Mouse (Mus musculus) megakaryocyte, embryonic 14.5 days (primary cell): Measurements from ENCODE around the gene Fggy. TPM values are rescaled to one million over a fixed set of nuclear protein-coding genes. Genes with fewer than 3 reads are reported as not detected.

Experiments used
- H3K27me3 ChIP-seq: replicated peaks from 2 replicates; pipeline ENCODE3; 2012; ENCODE audit warnings: inconsistent platforms
- H3K36me3 ChIP-seq: replicated peaks from 2 replicates; pipeline ENCODE3; 2012; ENCODE audit warnings: low read length, inconsistent platforms, mixed read lengths
- H3K4me1 ChIP-seq: 2 replicates; pipeline ENCODE4 v1.6.1; 2012; ENCODE audit warnings: inconsistent platforms
- H3K4me3 ChIP-seq: replicated peaks from 2 replicates; pipeline ENCODE3; 2012; ENCODE audit warnings: moderate library complexity, mild to moderate bottlenecking, inconsistent platforms
- H3K9me3 ChIP-seq: 2 replicates; pipeline ENCODE4 v1.6.1; 2012; ENCODE audit warnings: inconsistent platforms
- FLI1 ChIP-seq: IDR thresholded peaks from 2 replicates; pipeline ENCODE4 v1.6.1; 2012; ENCODE audit warnings: low read length, inconsistent platforms, mixed read lengths
- GATA1 ChIP-seq: IDR thresholded peaks from 3 replicates; pipeline ENCODE4 v1.6.1; 2012; ENCODE audit warnings: mixed read lengths, low read length, inconsistent platforms, borderline replicate concordance
- polyA plus RNA-seq: library from polyadenylated mRNA; stranded (reverse); fragments of >175 nt; gene quantifications from 2 replicates; pipeline ENCODE4 v1.2.3, GENCODE M21; 2012; ENCODE audit warnings: low replicate concordance; ENCODE audit not compliant: insufficient read depth

Fggy gene
- polyA plus RNA-seq, 1 experiment, result 0.96 TPM

- Histone ChIP-seq H3K36me3 (no peaks in the 10 kb centered on the region), H3K9me3 (no peaks in the 10 kb centered on the region), H3K4me3 (no peak overlapping the region), H3K27me3 (peaks cover 1% of the 10 kb centered on the region), H3K4me1 (peaks cover 14% of the 10 kb centered on the region)
- TF ChIP-seq GATA1, result no peak
- no peak for TF ChIP-seq FLI1
Observed at GRCm38 (mm10) chr4:95653913-95654301, 96.6 kb downstream of the Fggy start.

- H3K27me3 ChIP-seq, result no peaks in the 10 kb centered on the region
- H3K9me3 ChIP-seq, result no peaks in the 10 kb centered on the region
- TF ChIP-seq FLI1 (no peak), GATA1 (no peak)
- H3K36me3 ChIP-seq, result no peaks in the 10 kb centered on the region
- no peak overlapping the region for H3K4me3 ChIP-seq
- H3K4me1 ChIP-seq, result peaks cover 6% of the 10 kb centered on the region
Observed at GRCm38 (mm10) chr4:95659024-95659423, 101.7 kb downstream of the Fggy start.

GRCm38 (mm10) chr4:95663596-95663995, 106.3 kb downstream of the Fggy start:
- Histone ChIP-seq H3K4me1 (peaks cover 4% of the 10 kb centered on the region), H3K27me3 (no peaks in the 10 kb centered on the region), H3K4me3 (no peak overlapping the region), H3K36me3 (no peaks in the 10 kb centered on the region), H3K9me3 (no peaks in the 10 kb centered on the region)
- TF ChIP-seq GATA1 (no peak), FLI1 (no peak)

- Histone ChIP-seq H3K4me1 (peaks cover 4% of the 10 kb centered on the region), H3K9me3 (no peaks in the 10 kb centered on the region), H3K27me3 (no peaks in the 10 kb centered on the region), H3K36me3 (no peaks in the 10 kb centered on the region), H3K4me3 (no peak overlapping the region)
- no peak for TF ChIP-seq FLI1
- TF ChIP-seq GATA1, result no peak
Observed at GRCm38 (mm10) chr4:95664327-95664726, 107.0 kb downstream of the Fggy start.

- H3K4me3 ChIP-seq, result no peak overlapping the region
- no peak for TF ChIP-seq GATA1
- no peak for TF ChIP-seq FLI1
- no peaks in the 10 kb centered on the region for H3K9me3 ChIP-seq
- H3K36me3 ChIP-seq, result no peaks in the 10 kb centered on the region
- no peaks in the 10 kb centered on the region for H3K27me3 ChIP-seq
- H3K4me1 ChIP-seq, result peaks cover 15% of the 10 kb centered on the region
Observed at GRCm38 (mm10) chr4:95666284-95666889, 109.1 kb downstream of the Fggy start.

- Histone ChIP-seq H3K36me3 (no peaks in the 10 kb centered on the region), H3K4me3 (no peak overlapping the region), H3K27me3 (peaks cover 5% of the 10 kb centered on the region), H3K4me1 (peaks cover 15% of the 10 kb centered on the region), H3K9me3 (no peaks in the 10 kb centered on the region)
- TF ChIP-seq GATA1 (no peak), FLI1 (no peak)
Observed at GRCm38 (mm10) chr4:95666896-95667295, 109.6 kb downstream of the Fggy start.

- Histone ChIP-seq H3K4me1 (peaks cover 15% of the 10 kb centered on the region), H3K4me3 (no peak overlapping the region), H3K36me3 (no peaks in the 10 kb centered on the region), H3K9me3 (no peaks in the 10 kb centered on the region), H3K27me3 (peaks cover 9% of the 10 kb centered on the region)
- no peak for TF ChIP-seq FLI1
- TF ChIP-seq GATA1, result no peak
Observed at GRCm38 (mm10) chr4:95667595-95667994, 110.3 kb downstream of the Fggy start.

GRCm38 (mm10) chr4:95668543-95668942, 111.2 kb downstream of the Fggy start:
- H3K9me3 ChIP-seq, result no peaks in the 10 kb centered on the region
- no peaks in the 10 kb centered on the region for H3K36me3 ChIP-seq
- peaks cover 15% of the 10 kb centered on the region for H3K4me1 ChIP-seq
- no peak overlapping the region for H3K4me3 ChIP-seq
- peaks cover 14% of the 10 kb centered on the region for H3K27me3 ChIP-seq
- TF ChIP-seq GATA1, result no peak
- no peak for TF ChIP-seq FLI1

- H3K4me1 ChIP-seq, result peaks cover 15% of the 10 kb centered on the region
- H3K27me3 ChIP-seq, result peaks cover 14% of the 10 kb centered on the region
- H3K36me3 ChIP-seq, result no peaks in the 10 kb centered on the region
- no peak overlapping the region for H3K4me3 ChIP-seq
- no peaks in the 10 kb centered on the region for H3K9me3 ChIP-seq
- TF ChIP-seq FLI1 (no peak), GATA1 (no peak)
Observed at GRCm38 (mm10) chr4:95669336-95669735, 112.0 kb downstream of the Fggy start.

- no peak overlapping the region for H3K4me3 ChIP-seq
- H3K4me1 ChIP-seq, result peaks cover 15% of the 10 kb centered on the region
- H3K36me3 ChIP-seq, result no peaks in the 10 kb centered on the region
- no peaks in the 10 kb centered on the region for H3K9me3 ChIP-seq
- TF ChIP-seq GATA1, result no peak
- no peak for TF ChIP-seq FLI1
- H3K27me3 ChIP-seq, result peaks cover 14% of the 10 kb centered on the region
Observed at GRCm38 (mm10) chr4:95670559-95670958, 113.3 kb downstream of the Fggy start.

GRCm38 (mm10) chr4:95672039-95672438, 114.7 kb downstream of the Fggy start:
- peaks cover 15% of the 10 kb centered on the region for H3K4me1 ChIP-seq
- H3K27me3 ChIP-seq, result peaks cover 14% of the 10 kb centered on the region
- TF ChIP-seq GATA1, result no peak
- TF ChIP-seq FLI1, result no peak

More at GRCm38 (mm10) chr4:95672039-95672438, 114.7 kb downstream of the Fggy start:
- Histone ChIP-seq H3K4me3 (no peak overlapping the region), H3K9me3 (no peaks in the 10 kb centered on the region), H3K36me3 (no peaks in the 10 kb centered on the region)
